Mouse (Mus musculus): ENCODE results near the gene Scml4.

The Scml4 gene

GRCm38 (mm10) chr10:43005677-43006076 is 145.5 kb downstream of the Scml4 start:
- no peaks in the 10 kb centered on the region for H3K36me3 ChIP-seq (ENCODE audit: insufficient read depth, low read length)
- H3K27me3 ChIP-seq (ENCODE audit: insufficient read depth, low read length): peaks cover 65% of the 10 kb centered on the region
- peaks cover 49% of the 10 kb centered on the region for H3K4me1 ChIP-seq (replicated peaks; ENCODE audit: low read depth, low read length)
- no peaks in the 10 kb centered on the region for H3K9me3 ChIP-seq (ENCODE audit: low read length)
- TF ChIP-seq NANOG (IDR thresholded peaks at IDR 0.05; ENCODE audit: borderline replicate concordance, low read length) (no peak), CTCF (conservative IDR thresholded peaks at IDR 0.05; ENCODE audit: low read length) (no peak), POU5F1 (IDR thresholded peaks at IDR 0.05; ENCODE audit: borderline replicate concordance, low read length) (no peak)
- no peak overlapping the region for H3K4me3 ChIP-seq (replicated peaks; ENCODE audit: low read length)

GRCm38 (mm10) chr10:43006534-43006933 is 146.4 kb downstream of the Scml4 start:
- Histone ChIP-seq H3K4me1 (replicated peaks; ENCODE audit: low read depth, low read length) (peaks cover 42% of the 10 kb centered on the region), H3K36me3 (ENCODE audit: insufficient read depth, low read length) (no peaks in the 10 kb centered on the region), H3K4me3 (replicated peaks; ENCODE audit: low read length) (no peak overlapping the region), H3K27me3 (ENCODE audit: insufficient read depth, low read length) (peaks cover 65% of the 10 kb centered on the region), H3K9me3 (ENCODE audit: low read length) (no peaks in the 10 kb centered on the region)
- no peak for TF ChIP-seq NANOG (IDR thresholded peaks at IDR 0.05; ENCODE audit: borderline replicate concordance, low read length)
- TF ChIP-seq CTCF (conservative IDR thresholded peaks at IDR 0.05; ENCODE audit: low read length): no peak; the same call in 1 of the 2 replicates
- TF ChIP-seq POU5F1 (IDR thresholded peaks at IDR 0.05; ENCODE audit: borderline replicate concordance, low read length): no peak

- Histone ChIP-seq H3K4me3 (replicated peaks; ENCODE audit: low read length) (peak overlapping the region; percentile 17; the same call in 1 of the 2 replicates), H3K27me3 (ENCODE audit: insufficient read depth, low read length) (peaks cover 76% of the 10 kb centered on the region), H3K36me3 (ENCODE audit: insufficient read depth, low read length) (no peaks in the 10 kb centered on the region), H3K4me1 (replicated peaks; ENCODE audit: low read depth, low read length) (peaks cover 29% of the 10 kb centered on the region), H3K9me3 (ENCODE audit: low read length) (no peaks in the 10 kb centered on the region)
- no peak for TF ChIP-seq POU5F1 (IDR thresholded peaks at IDR 0.05; ENCODE audit: borderline replicate concordance, low read length)
- TF ChIP-seq CTCF (conservative IDR thresholded peaks at IDR 0.05; ENCODE audit: low read length): no peak
- TF ChIP-seq NANOG (IDR thresholded peaks at IDR 0.05; ENCODE audit: borderline replicate concordance, low read length): no peak
Measured at GRCm38 (mm10) chr10:43008116-43008515, 147.9 kb downstream of the Scml4 start.

All from E14TG2a.4 (cell line).